Mouse (Mus musculus) heart, adult 2 months (tissue): Measurements from ENCODE around the gene Celf1.

ENCODE experiments used
- CTCF ChIP-seq: fragments of 200-600 bp; IDR thresholded peaks from 2 replicates; pipeline ENCODE4 v1.8.1; 2022; ENCODE audit warnings: antibody characterized with exemption, mild to moderate bottlenecking, moderate library complexity
- EP300 ChIP-seq: fragments of 200-500 bp; IDR thresholded peaks from 2 replicates; pipeline ENCODE4 v1.6.1; 2011; ENCODE audit warnings: low read depth, low read length, control low read depth; ENCODE audit not compliant: insufficient read depth
- POLR2A ChIP-seq: fragments of 200-500 bp; IDR thresholded peaks from 2 replicates; pipeline ENCODE4 v1.6.1; 2011; ENCODE audit warnings: mild to moderate bottlenecking, low read depth, low read length, control low read depth; ENCODE audit not compliant: insufficient read depth

DNA sequence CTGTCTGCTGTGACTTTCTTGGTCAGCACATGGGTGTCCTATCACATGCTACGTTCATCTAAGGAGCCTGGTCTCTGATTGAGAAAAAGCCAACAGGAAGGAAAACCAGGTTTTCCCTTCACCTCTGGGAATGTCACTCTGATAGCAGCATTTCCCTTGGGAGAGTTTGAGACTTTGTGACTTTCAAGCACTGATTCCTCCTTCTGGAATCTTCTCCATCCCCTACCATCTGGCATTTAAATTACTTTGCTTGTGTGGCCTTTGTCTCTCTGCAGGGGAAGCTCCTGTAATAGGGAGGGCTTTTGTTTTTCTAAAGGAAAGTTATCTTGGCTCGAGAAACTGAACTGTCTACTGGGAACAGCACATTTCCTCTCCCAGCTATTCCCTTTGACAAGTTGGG lies 82.9 kb downstream of the Celf1 start:
- TF ChIP-seq CTCF (no peak), POLR2A (no peak), EP300 (no peak)
